Mouse (Mus musculus): Measurements from ENCODE around the gene Ltb.
"Not testable (repeated sequence)": the region's sequence is repeated elsewhere in the genome, so short reads cannot be mapped to it uniquely, and the experiment has no call there.

Gene Ltb

GRCm38 (mm10) chr17:35226561-35227046, 32.4 kb downstream of the Ltb start:
- no peak for DNase-seq (ENCODE audit: low spot score)

GRCm38 (mm10) chr17:35231022-35231421, 36.8 kb downstream of the Ltb start:
- no peak for DNase-seq (ENCODE audit: low spot score)

GRCm38 (mm10) chr17:35232043-35232442, 37.8 kb downstream of the Ltb start:
- no peak for DNase-seq (ENCODE audit: low spot score)

- no peak for DNase-seq (ENCODE audit: low spot score)
Observed at GRCm38 (mm10) chr17:35232659-35233058, 38.4 kb downstream of the Ltb start.

DNA sequence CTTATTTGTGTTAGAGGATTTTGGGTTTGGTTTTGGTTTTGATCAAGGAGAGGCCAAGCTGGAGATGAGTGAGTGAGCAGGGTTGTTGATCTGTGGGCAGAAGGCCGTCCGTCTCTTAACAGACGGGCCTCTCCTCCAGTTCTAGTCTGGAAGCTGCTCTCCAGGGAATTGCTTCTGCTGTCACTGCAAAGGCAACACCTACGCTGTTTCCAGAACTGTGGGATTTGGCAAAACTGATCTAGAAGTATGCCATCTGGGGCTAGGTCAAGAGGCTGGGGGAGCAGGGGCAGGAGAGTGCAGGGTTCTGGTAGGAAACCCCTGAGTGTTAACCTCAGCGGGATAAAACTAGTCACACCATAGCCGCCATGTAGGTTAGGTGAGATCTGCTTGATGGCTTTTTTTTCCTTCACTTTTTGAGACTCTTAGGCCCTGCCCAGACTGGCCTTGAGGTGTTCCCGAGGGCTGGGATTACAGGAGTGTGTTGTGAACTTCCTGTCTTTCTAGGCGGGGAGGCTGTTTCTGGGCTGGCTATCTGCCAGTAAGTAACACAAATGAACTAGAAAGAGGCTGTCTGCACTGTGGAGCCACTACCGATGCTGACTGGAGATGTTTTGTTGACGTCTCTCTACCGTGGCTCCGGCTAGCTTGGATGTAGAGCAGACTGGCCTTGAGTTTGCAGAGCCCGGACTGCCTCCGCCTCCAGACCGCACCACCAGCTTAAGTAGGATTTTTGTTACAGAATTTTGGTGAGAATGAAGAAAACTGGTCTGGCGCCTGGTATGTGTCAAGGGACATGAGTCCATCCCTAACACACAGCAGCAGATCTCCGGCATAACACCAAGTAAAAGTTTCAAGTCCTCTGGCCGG, 39.1 kb downstream of the Ltb start, which contains the start of gene Atp6v1g2:
Gene Atp6v1g2 (plus strand): TSS at position 547 of the 867 bp plus-strand sequence.
- peak; percentile 53 for DNase-seq (ENCODE audit: low spot score)

DNA sequence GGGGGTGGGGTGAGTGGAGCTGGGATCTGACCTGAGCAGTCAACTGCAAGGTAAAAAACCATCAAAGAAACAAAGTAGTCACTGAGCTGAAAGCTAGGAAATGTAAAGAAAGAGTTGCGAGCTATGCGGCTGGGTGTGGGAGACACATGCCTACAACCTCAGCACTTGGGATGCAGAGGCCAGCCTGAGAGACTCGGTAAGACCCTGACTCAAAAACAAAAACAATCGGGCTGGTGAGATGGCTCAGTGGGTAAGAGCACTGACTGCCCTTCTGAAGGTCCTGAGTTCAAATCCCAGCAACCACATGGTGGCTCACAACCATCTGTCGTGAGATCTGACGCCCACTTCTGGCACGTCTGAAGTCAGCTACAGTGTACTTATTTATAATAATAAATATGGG, 39.9 kb downstream of the Ltb start:
- not testable (repeated sequence) for DNase-seq (ENCODE audit: low spot score)

DNA sequence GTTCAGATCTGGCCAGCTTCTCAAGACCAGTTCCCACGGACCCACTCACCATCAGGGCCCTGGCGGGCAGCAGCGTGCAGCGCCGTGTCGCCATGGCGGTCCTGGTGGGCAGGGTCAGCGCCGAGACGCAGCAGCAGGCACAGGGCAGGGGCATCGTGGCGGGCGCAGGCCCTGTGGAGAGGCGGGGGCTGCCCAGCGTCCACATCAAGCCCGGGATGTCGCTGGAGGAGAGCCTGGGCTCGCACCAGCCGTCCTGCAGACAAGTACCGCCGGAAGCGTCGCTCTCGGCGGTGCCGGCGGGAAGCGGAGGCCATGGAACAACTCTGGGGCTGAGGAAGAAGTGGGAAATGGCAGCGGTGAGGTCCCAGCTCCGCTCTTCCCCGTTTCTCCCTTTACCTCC, 40.7 kb downstream of the Ltb start:
- no peak for DNase-seq (ENCODE audit: low spot score)

GRCm38 (mm10) chr17:35235614-35236389, 41.6 kb downstream of the Ltb start, which contains the start of gene Nfkbil1:
Gene Nfkbil1 (minus strand): TSS chr17:35235792.
- peak; percentile 88 for DNase-seq (ENCODE audit: low spot score)

DNA sequence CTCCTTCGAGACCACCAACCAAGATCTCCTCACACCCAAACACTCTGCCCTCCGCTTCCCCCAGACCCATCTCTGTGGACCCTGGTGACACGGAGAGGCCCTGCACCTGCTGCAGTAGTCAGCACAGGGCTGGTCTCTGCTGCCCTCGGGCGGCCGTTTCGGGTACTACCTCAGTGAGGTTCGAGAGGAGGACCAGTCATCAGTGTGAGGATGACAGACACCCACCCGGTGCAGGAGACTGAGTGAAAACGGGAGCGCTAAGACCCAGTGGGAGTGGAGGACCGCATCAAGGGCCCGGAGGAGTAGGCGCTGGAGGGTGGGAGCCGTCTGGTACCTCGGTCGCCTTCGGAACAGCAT, 42.1 kb downstream of the Ltb start:
- DNase-seq (ENCODE audit: low spot score) = peak; percentile 81

GRCm38 (mm10) chr17:35236996-35237395, 42.8 kb downstream of the Ltb start:
- DNase-seq (ENCODE audit: low spot score) = no peak

- no peak for DNase-seq (ENCODE audit: low spot score)
Observed at GRCm38 (mm10) chr17:35237504-35237903, 43.3 kb downstream of the Ltb start.

GRCm38 (mm10) chr17:35239700-35240099, 45.5 kb downstream of the Ltb start:
- no peak for DNase-seq (ENCODE audit: low spot score)

GRCm38 (mm10) chr17:35240384-35241304, 46.4 kb downstream of the Ltb start:
- DNase-seq (ENCODE audit: low spot score) = no peak

DNA sequence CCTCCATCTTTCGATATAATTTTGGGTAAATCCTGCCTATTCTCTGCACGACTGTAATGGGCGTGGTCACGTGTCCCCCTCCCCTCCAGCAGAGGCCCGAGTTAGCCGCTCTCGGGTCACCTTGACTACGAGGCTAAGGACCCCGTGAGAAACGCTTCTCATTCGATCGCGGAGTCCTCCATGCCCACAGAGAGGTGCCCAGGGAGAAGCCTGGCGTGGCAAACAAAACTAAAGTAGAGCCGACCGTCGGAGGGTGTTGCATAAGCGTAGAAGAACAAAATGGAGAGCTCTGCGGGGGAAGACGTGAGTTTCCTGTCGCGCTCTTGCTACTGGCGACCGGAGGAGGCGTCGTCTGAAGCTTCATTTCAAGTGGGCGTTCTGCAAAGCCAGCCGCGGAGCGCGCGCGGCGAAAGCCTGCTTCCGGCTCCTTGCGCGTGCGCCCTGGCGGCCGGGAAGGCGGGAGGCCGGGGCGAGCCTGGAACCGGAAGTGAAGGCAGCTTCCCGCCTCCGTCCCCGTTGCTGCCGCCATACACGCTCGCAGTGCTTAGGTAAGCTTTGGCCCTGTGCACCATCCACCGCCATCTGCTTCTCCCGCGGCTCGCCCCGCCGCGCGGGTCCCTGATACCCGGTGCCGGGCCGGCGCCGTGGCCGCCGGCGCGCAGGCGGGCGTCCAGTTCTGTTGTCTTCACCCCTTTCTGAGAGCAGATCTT, 47.2 kb downstream of the Ltb start, which contains the start of gene Ddx39b:
Gene Ddx39b (plus strand): TSS at position 442 of the 710 bp plus-strand sequence.
- DNase-seq (ENCODE audit: low spot score) = peak; percentile 94

DNA sequence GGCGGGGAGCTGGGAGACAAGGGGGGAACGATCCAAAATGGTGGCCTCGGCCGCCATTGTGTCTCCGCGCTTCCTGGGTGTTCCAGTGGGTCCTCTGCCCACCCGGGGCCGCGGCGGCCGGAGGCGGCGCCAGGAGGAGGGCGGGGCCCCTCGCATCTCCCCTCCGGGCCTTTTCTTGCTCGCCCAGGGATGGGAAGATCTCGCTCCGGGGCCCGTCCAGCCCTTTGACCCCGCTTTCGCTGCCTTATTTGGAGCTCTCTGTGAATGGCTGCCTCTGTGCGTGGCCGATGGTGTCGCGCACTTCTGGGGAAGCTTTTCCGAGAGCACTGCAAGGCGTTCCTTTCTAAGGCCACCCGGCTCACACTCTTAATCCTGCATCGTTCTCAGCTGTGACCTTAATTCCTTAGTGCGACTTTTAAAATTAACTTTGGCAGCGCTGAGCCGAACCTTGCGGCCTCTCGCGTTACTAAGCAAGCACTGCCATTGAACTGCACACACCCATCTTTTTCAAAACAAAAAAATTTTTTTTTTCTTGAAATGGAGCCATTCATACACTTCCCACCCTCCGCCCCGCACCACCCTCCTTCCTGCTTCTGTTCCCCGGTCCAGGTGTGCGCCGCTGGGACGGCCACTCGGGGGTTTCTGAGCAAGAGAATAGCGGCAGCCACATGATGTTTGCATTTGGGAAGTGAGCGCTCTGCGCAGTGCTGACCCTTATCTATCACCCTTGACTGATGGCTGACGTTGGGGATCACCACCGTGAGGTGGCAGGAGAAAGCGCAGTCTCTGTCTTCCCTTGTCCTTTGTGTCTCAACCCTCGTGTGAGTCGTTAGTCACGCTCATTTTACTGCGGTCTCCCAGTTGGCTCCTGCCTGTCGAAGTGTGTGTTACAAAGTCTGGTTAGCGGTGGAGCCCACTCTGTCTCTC, 48.0 kb downstream of the Ltb start:
- DNase-seq (ENCODE audit: low spot score) = peak; percentile 68

DNA sequence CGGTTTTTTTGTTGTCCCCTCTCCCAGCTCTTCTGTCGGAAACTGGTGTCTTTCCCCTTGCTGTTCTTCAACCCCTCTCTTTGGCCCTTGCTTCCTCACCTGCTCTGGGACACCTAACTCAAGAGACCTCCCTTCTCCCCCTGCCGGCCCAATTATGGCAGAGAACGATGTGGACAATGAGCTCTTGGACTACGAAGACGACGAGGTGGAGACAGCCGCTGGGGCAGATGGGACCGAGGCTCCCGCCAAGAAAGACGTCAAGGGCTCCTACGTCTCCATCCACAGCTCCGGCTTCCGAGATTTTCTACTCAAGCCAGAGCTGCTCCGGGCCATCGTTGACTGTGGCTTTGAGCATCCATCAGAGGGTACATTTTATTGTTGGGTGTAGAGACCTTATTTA, 48.8 kb downstream of the Ltb start:
- DNase-seq (ENCODE audit: low spot score) = no peak

GRCm38 (mm10) chr17:35244999-35245398, 50.8 kb downstream of the Ltb start:
- no peak for DNase-seq (ENCODE audit: low spot score)
